Mouse (Mus musculus) erythroblast, embryonic 14.5 days (primary cell): ENCODE results near the gene Rabac1. TPM values are rescaled to one million over a fixed set of nuclear protein-coding genes. Genes with fewer than 3 reads are reported as not detected.

Experiments used
- H3K27me3 ChIP-seq: 2 replicates; pipeline ENCODE4 v1.6.1; 2012; ENCODE audit warnings: inconsistent platforms; ENCODE audit not compliant: control insufficient read depth
- H3K36me3 ChIP-seq: 2 replicates; pipeline ENCODE4 v1.6.1; 2012; ENCODE audit warnings: mild to moderate bottlenecking, inconsistent platforms; ENCODE audit not compliant: control insufficient read depth
- H3K4me1 ChIP-seq: 2 replicates; pipeline ENCODE4 v1.6.1; 2012; ENCODE audit warnings: inconsistent platforms; ENCODE audit not compliant: control insufficient read depth
- H3K4me3 ChIP-seq: replicated peaks from 2 replicates; pipeline ENCODE3; 2012; ENCODE audit warnings: moderate library complexity, mild to moderate bottlenecking, inconsistent platforms
- H3K9me3 ChIP-seq: 2 replicates; pipeline ENCODE4 v1.6.1; 2012; ENCODE audit warnings: low read length, inconsistent platforms, mixed read lengths; ENCODE audit not compliant: control insufficient read depth
- GATA1 ChIP-seq: IDR thresholded peaks from 2 replicates; pipeline ENCODE4 v1.6.1; 2012; ENCODE audit warnings: low read length, inconsistent platforms, mixed read lengths
- TAL1 ChIP-seq: IDR thresholded peaks from 3 replicates; pipeline ENCODE4 v1.6.1; 2012; ENCODE audit warnings: low read length, inconsistent platforms, mixed read lengths
- polyA plus RNA-seq: library from polyadenylated mRNA; stranded (reverse); fragments of >175 nt; gene quantifications from 2 replicates; pipeline ENCODE4 v1.2.3, GENCODE M21; 2012

Gene Rabac1
- polyA plus RNA-seq, 1 experiment: 12.9 TPM

DNA sequence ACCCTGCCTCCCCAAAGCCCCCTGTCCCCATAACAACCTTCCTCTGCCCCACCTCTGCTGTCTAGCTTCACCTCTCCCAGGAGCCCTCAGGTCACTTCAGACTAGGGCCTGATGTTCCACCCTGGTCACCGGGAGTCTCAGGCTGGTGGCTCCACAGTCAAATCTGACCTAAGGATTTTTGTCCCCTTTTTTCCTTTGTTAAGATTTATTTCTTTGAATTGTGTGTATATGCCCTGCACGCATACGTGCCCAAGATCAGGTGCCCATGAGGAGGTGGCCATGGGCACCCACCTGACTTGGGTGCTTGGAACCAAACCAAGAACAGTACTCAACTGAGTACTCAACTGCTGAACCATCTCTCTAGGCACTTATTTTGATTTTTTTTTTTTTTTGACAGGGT is 2.2 kb downstream of the Rabac1 start:
- no peaks in the 10 kb centered on the region for H3K27me3 ChIP-seq
- H3K36me3 ChIP-seq: peaks cover 7% of the 10 kb centered on the region
- no peaks in the 10 kb centered on the region for H3K9me3 ChIP-seq
- H3K4me3 ChIP-seq: no peak overlapping the region
- peaks cover 29% of the 10 kb centered on the region for H3K4me1 ChIP-seq
- TF ChIP-seq GATA1: no peak
- no peak for TF ChIP-seq TAL1

GRCm38 (mm10) chr7:24969805-24970204 is 2.7 kb downstream of the Rabac1 start:
- no peaks in the 10 kb centered on the region for H3K27me3 ChIP-seq
- H3K4me1 ChIP-seq: peaks cover 25% of the 10 kb centered on the region
- no peak overlapping the region for H3K4me3 ChIP-seq

GRCm38 (mm10) chr7:24968463-24968862 is 4.1 kb downstream of the Rabac1 start:
- no peak overlapping the region for H3K4me3 ChIP-seq
- H3K27me3 ChIP-seq: no peaks in the 10 kb centered on the region
- H3K4me1 ChIP-seq: peaks cover 23% of the 10 kb centered on the region
- H3K9me3 ChIP-seq: no peaks in the 10 kb centered on the region
- H3K36me3 ChIP-seq: peaks cover 7% of the 10 kb centered on the region
- TF ChIP-seq TAL1 (no peak), GATA1 (no peak)

More at GRCm38 (mm10) chr7:24969805-24970204, 2.7 kb downstream of the Rabac1 start:
- TF ChIP-seq GATA1: no peak
- no peak for TF ChIP-seq TAL1
- peaks cover 7% of the 10 kb centered on the region for H3K36me3 ChIP-seq
- H3K9me3 ChIP-seq: no peaks in the 10 kb centered on the region

- no peaks in the 10 kb centered on the region for H3K27me3 ChIP-seq
- TF ChIP-seq TAL1 (no peak), GATA1 (no peak)
- H3K36me3 ChIP-seq: peaks cover 7% of the 10 kb centered on the region
- H3K4me1 ChIP-seq: peaks cover 20% of the 10 kb centered on the region
- no peaks in the 10 kb centered on the region for H3K9me3 ChIP-seq
- H3K4me3 ChIP-seq: no peak overlapping the region
Observed at GRCm38 (mm10) chr7:24967966-24968365, 4.6 kb downstream of the Rabac1 start.

- TF ChIP-seq GATA1: no peak
- TF ChIP-seq TAL1: no peak
- H3K4me1 ChIP-seq: no peaks in the 10 kb centered on the region
- H3K9me3 ChIP-seq: no peaks in the 10 kb centered on the region; the same call in 1 of the 2 replicates
- peaks cover 4% of the 10 kb centered on the region for H3K36me3 ChIP-seq
- H3K27me3 ChIP-seq: no peaks in the 10 kb centered on the region
- no peak overlapping the region for H3K4me3 ChIP-seq
Observed at GRCm38 (mm10) chr7:24964897-24965535, 7.5 kb downstream of the Rabac1 start.

- H3K4me1 ChIP-seq: no peaks in the 10 kb centered on the region
- H3K27me3 ChIP-seq: no peaks in the 10 kb centered on the region
- H3K36me3 ChIP-seq: no peaks in the 10 kb centered on the region; the same call in 1 of the 2 replicates
- no peaks in the 10 kb centered on the region; the same call in 1 of the 2 replicates for H3K9me3 ChIP-seq
- H3K4me3 ChIP-seq: no peak overlapping the region
- TF ChIP-seq TAL1 (no peak), GATA1 (no peak)
Observed at GRCm38 (mm10) chr7:24964288-24964687, 8.3 kb downstream of the Rabac1 start.

DNA sequence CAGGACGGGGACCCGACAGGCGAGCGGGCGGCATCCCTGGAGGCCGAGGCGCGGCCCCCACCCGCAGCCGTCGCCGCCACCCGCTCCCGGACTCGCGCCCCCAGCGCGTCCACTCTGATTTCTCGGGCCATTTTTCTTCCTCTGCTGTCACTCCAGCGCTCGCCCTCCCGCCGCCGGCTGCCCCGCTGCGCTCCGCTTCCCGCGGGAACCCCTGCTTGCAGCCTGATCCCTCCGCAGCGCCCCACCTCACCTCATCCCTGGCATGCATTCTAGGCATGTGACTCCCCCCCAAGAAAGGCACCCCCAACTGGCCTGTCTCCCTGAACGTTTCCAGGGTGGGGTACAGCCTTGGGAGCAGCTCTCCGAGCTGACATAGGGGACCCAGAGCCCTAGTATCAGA is 17.3 kb downstream of the Rabac1 start:
- H3K4me3 ChIP-seq: no peak overlapping the region
- H3K4me1 ChIP-seq: no peaks in the 10 kb centered on the region
- H3K36me3 ChIP-seq: no peaks in the 10 kb centered on the region
- TF ChIP-seq GATA1 (no peak), TAL1 (no peak)
- H3K27me3 ChIP-seq: peaks cover 72% of the 10 kb centered on the region
- H3K9me3 ChIP-seq: peaks cover 3% of the 10 kb centered on the region; the same call in 1 of the 2 replicates

DNA sequence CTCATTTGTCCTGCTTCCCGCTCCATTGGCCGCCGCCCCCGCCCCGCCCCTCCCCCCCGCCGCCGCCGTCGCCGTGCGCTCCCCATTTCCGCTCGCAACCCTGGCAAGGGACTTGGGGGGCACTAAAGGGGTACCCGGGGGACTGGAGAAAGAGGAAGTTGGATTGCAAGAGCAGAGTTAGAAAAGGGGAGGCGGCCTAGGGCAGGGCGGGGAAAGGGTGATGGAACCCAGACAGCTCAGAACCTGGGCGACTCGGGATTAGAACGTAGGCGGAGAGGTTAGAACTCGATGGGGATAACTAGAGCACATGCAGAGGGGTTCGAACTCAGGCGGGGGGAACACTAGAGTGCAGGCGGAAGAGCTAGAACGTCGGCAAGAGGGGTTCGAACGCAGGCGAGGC is 18.1 kb downstream of the Rabac1 start:
- H3K9me3 ChIP-seq: peaks cover 3% of the 10 kb centered on the region; the same call in 1 of the 2 replicates
- TF ChIP-seq TAL1 (no peak), GATA1 (no peak)
- H3K4me1 ChIP-seq: no peaks in the 10 kb centered on the region
- no peak overlapping the region for H3K4me3 ChIP-seq
- peaks cover 80% of the 10 kb centered on the region for H3K27me3 ChIP-seq
- H3K36me3 ChIP-seq: no peaks in the 10 kb centered on the region

DNA sequence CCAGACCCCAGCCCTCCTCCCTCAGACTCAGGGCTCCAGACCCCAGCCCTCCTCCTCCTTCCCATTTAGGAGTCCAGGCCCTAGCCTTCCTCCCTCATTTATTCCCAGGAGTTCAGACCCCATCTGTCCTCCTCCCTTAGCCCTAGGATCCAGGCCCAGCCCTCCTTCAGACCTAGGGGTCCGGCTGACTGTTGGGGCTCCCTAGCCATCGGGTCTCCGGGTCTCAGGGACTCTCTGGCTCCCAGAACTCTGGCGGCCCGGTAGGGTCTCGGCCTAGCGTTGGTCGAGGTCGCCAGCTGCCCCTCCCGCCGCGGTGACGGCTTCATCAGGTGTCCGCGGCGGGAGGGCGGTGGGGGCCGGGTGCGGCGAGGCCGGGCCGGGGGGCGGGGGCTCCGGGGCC is 18.6 kb downstream of the Rabac1 start:
- Histone ChIP-seq H3K9me3 (peaks cover 3% of the 10 kb centered on the region; the same call in 1 of the 2 replicates), H3K27me3 (peaks cover 85% of the 10 kb centered on the region), H3K4me1 (no peaks in the 10 kb centered on the region), H3K36me3 (no peaks in the 10 kb centered on the region), H3K4me3 (no peak overlapping the region)
- TF ChIP-seq GATA1: no peak
- no peak for TF ChIP-seq TAL1
